Mouse (Mus musculus): Measurements from ENCODE around the gene Gramd1b. TPM values are rescaled to one million over a fixed set of nuclear protein-coding genes. Genes with fewer than 3 reads are reported as not detected.

Gene Gramd1b
- total and polyA plus RNA-seq, 2 experiments from 2014 or later, result 3.2 to 17.4 TPM

DNA sequence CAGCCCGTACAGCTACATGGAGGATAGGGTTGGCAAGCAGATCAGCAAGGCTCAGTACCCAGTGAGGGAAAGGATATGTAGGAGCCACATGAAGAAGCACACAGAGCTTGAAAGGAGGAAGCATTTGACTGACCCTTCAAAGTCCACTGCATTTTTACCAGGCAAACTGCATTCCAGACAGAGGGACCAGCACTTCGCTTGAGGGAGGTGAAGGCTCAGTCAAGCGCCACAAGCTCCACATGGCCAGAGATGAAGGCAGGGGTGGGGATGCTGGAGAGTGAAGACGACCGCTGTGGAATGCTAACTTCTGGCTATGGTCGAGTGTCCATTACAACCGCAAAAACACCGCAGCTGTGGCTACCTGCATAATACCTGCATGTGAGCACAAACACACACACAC lies 100.2 kb downstream of the Gramd1b start:
- Histone ChIP-seq H3K27me3 (ENCODE audit: control insufficient read depth, insufficient read depth, low read length) (no peaks in the 10 kb centered on the region), H3K9ac (replicated peaks; ENCODE audit: low read depth, low read length) (no peak overlapping the region), H3K9me3 (replicated peaks; ENCODE audit: control insufficient read depth, low read length) (no peaks in the 10 kb centered on the region), H3K4me2 (ENCODE audit: low read depth, low read length) (no peak overlapping the region), H3K4me3 (ENCODE audit: low read depth, low read length) (no peak overlapping the region), H3K4me1 (ENCODE audit: control insufficient read depth, insufficient read depth) (peaks cover 3% of the 10 kb centered on the region; the same call in 1 of the 2 replicates), H3K27ac (ENCODE audit: low read depth) (no peak overlapping the region), H3K36me3 (replicated peaks; ENCODE audit: control insufficient read depth, insufficient read depth, low read length) (no peaks in the 10 kb centered on the region)
- no peak for DNase-seq (ENCODE audit: low spot score)
- TF ChIP-seq EP300 (IDR thresholded peaks at IDR 0.05; ENCODE audit: low read depth) (no peak), CTCF (IDR thresholded peaks at IDR 0.05; ENCODE audit: low read depth) (no peak)
- ATAC-seq (ENCODE audit: insufficient read depth, low read depth), result no peak
- 77% methylated on average over 8 of the region's 8 CpGs for WGBS

DNA sequence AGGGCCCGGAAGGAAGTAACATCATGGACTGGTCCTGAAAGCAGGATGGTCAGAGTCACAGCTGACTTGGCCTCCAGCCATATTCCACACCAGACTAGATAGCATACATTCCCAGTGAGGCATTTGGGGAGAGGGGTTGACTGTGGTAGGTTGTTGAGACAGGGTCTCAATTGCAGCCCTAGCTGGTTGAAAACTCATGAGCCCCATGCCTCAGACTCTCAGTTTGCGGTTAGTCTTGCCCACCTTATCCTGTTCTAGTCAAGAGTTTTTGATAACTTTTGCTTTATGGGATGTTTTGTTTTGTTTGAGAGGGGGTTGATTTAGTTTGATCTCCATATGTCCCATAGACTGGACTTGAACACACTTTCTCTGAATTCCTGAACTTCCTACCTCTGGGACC lies 103.5 kb downstream of the Gramd1b start:
- no peak overlapping the region for H3K27ac ChIP-seq (ENCODE audit: low read depth)
- TF ChIP-seq EP300 (IDR thresholded peaks at IDR 0.05; ENCODE audit: low read depth) (no peak), CTCF (IDR thresholded peaks at IDR 0.05; ENCODE audit: low read depth) (no peak)
- no peak overlapping the region for H3K4me3 ChIP-seq (ENCODE audit: low read depth, low read length)
- H3K4me2 ChIP-seq (ENCODE audit: low read depth, low read length), result no peak overlapping the region
- no peak for ATAC-seq (ENCODE audit: insufficient read depth, low read depth)
- H3K9me3 ChIP-seq (replicated peaks; ENCODE audit: control insufficient read depth, low read length), result no peaks in the 10 kb centered on the region
- no peak overlapping the region for H3K9ac ChIP-seq (replicated peaks; ENCODE audit: low read depth, low read length)
- no peaks in the 10 kb centered on the region for H3K36me3 ChIP-seq (replicated peaks; ENCODE audit: control insufficient read depth, insufficient read depth, low read length)
- WGBS, result 86% methylated on average over 2 of the region's 2 CpGs
- H3K27me3 ChIP-seq (ENCODE audit: control insufficient read depth, insufficient read depth, low read length), result no peaks in the 10 kb centered on the region
- no peak for DNase-seq (ENCODE audit: low spot score)
- peaks cover 6% of the 10 kb centered on the region; the same call in 1 of the 2 replicates for H3K4me1 ChIP-seq (ENCODE audit: control insufficient read depth, insufficient read depth)

DNA sequence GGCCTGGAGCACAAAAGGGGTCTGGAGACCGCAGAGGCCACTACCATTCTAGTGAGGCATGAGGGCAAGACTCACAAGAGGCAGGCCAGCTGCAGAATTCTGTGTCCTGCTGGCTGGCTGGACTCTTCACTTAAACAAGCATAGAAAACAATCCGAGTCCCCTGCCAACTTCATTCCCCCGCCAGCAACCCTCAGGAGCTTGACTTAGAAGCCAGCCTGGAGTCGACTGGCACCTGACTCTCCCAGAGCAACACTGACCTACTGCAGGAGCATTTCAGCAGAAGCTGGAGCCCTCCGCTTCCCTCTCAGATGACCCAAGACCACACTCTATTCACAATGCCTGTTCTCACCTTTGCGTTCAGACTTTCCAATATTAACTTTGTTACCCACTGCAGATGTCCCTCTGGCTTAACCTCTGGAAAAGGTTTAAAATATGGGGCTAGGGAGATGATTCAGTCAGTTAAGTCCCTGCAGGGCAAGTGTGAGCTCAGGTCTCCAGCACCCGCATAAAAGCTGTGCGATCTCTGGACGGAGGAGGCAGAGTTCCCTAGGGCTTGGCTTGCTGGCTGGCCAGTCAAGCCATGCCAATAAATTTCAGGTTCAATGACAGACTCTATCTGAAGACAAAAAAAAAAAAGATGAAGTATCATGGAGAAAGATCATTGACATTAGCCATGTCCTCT lies 104.8 kb downstream of the Gramd1b start:
- TF ChIP-seq CTCF (IDR thresholded peaks at IDR 0.05; ENCODE audit: low read depth), result no peak
- no peak for TF ChIP-seq EP300 (IDR thresholded peaks at IDR 0.05; ENCODE audit: low read depth)
- ATAC-seq (ENCODE audit: insufficient read depth, low read depth) (peak; percentile 39), DNase-seq (ENCODE audit: low spot score) (no peak)

DNA sequence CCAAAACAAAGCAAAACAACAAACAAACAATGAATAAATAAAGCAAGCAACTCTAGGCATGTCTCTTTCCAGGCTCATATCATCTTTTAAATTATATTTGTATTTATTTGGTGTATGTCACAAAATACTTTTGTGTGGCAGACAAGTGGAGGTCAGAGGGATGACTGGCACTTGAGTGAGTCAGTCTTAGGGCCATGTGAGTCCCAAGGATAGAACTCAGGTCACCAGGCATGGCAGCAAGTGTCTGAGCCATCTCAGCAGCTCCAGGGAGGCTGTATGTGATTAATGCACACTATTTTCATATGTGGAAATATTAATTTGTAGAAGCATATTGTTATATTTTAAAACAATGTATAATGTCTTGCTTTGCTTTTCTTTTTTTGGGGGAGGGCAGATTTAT lies 106.3 kb downstream of the Gramd1b start:
- TF ChIP-seq CTCF (IDR thresholded peaks at IDR 0.05; ENCODE audit: low read depth) (no peak), EP300 (IDR thresholded peaks at IDR 0.05; ENCODE audit: low read depth) (no peak)

More for the DNA sequence above, 104.8 kb downstream of the Gramd1b start:
- Histone ChIP-seq H3K4me1 (ENCODE audit: control insufficient read depth, insufficient read depth) (peaks cover 13% of the 10 kb centered on the region; the same call in 1 of the 2 replicates), H3K27ac (ENCODE audit: low read depth) (peak overlapping the region; percentile 71), H3K9me3 (replicated peaks; ENCODE audit: control insufficient read depth, low read length) (no peaks in the 10 kb centered on the region), H3K9ac (replicated peaks; ENCODE audit: low read depth, low read length) (no peak overlapping the region), H3K4me3 (ENCODE audit: low read depth, low read length) (no peak overlapping the region), H3K27me3 (ENCODE audit: control insufficient read depth, insufficient read depth, low read length) (no peaks in the 10 kb centered on the region), H3K36me3 (replicated peaks; ENCODE audit: control insufficient read depth, insufficient read depth, low read length) (no peaks in the 10 kb centered on the region), H3K4me2 (ENCODE audit: low read depth, low read length) (no peak overlapping the region)
- 73% methylated on average over 9 of the region's 9 CpGs for WGBS

DNA sequence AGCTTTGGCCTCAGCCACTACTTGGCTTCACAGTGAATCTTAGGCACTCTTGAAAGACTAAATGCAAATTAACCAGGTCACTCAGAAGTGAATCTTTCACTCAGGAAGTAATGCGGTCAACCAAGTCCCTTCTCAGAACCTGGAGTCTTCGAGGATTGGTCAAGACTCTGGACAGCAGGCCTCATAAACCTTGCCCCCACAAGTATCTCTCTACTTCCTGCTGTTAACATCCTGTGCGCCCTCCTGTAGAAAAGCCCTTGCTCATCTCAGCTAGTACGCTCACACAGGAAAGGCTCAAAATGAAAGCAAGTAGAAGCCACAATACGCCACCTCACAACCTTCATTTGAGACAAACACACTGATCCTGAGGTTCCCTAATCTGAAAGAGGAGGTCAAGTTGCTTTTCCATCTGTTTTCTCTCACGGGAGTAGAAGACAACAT lies 107.7 kb downstream of the Gramd1b start:
- 76% methylated on average over 6 of the region's 6 CpGs for WGBS
- H3K27ac ChIP-seq (ENCODE audit: low read depth), result 0 out of 2 replicates have a peak overlapping the region, but pooled peaks have one; percentile 11

More for the DNA sequence above, 106.3 kb downstream of the Gramd1b start:
- H3K4me2 ChIP-seq (ENCODE audit: low read depth, low read length), result no peak overlapping the region
- peaks cover 13% of the 10 kb centered on the region; the same call in 1 of the 2 replicates for H3K4me1 ChIP-seq (ENCODE audit: control insufficient read depth, insufficient read depth)
- no peak overlapping the region for H3K4me3 ChIP-seq (ENCODE audit: low read depth, low read length)
- ATAC-seq (ENCODE audit: insufficient read depth, low read depth), result no peak
- no peaks in the 10 kb centered on the region for H3K36me3 ChIP-seq (replicated peaks; ENCODE audit: control insufficient read depth, insufficient read depth, low read length)
- no peak for DNase-seq (ENCODE audit: low spot score)
- H3K9me3 ChIP-seq (replicated peaks; ENCODE audit: control insufficient read depth, low read length), result no peaks in the 10 kb centered on the region
- H3K27ac ChIP-seq (ENCODE audit: low read depth), result no peak overlapping the region
- H3K27me3 ChIP-seq (ENCODE audit: control insufficient read depth, insufficient read depth, low read length), result no peaks in the 10 kb centered on the region
- H3K9ac ChIP-seq (replicated peaks; ENCODE audit: low read depth, low read length), result no peak overlapping the region

More for the DNA sequence above, 107.7 kb downstream of the Gramd1b start:
- H3K36me3 ChIP-seq (replicated peaks; ENCODE audit: control insufficient read depth, insufficient read depth, low read length), result no peaks in the 10 kb centered on the region
- ATAC-seq (ENCODE audit: insufficient read depth, low read depth), result no peak
- peaks cover 15% of the 10 kb centered on the region; the same call in 1 of the 2 replicates for H3K4me1 ChIP-seq (ENCODE audit: control insufficient read depth, insufficient read depth)
- no peaks in the 10 kb centered on the region for H3K9me3 ChIP-seq (replicated peaks; ENCODE audit: control insufficient read depth, low read length)
- no peak overlapping the region for H3K9ac ChIP-seq (replicated peaks; ENCODE audit: low read depth, low read length)
- no peak for TF ChIP-seq EP300 (IDR thresholded peaks at IDR 0.05; ENCODE audit: low read depth)
- no peak for TF ChIP-seq CTCF (IDR thresholded peaks at IDR 0.05; ENCODE audit: low read depth)
- no peaks in the 10 kb centered on the region for H3K27me3 ChIP-seq (ENCODE audit: control insufficient read depth, insufficient read depth, low read length)
- no peak overlapping the region for H3K4me3 ChIP-seq (ENCODE audit: low read depth, low read length)
- no peak overlapping the region for H3K4me2 ChIP-seq (ENCODE audit: low read depth, low read length)
- DNase-seq (ENCODE audit: low spot score), result no peak

All from heart, postnatal 0 days (tissue).